18 mouse cellular contexts compared by ENCODE assay signal in the genomic region with DNA sequence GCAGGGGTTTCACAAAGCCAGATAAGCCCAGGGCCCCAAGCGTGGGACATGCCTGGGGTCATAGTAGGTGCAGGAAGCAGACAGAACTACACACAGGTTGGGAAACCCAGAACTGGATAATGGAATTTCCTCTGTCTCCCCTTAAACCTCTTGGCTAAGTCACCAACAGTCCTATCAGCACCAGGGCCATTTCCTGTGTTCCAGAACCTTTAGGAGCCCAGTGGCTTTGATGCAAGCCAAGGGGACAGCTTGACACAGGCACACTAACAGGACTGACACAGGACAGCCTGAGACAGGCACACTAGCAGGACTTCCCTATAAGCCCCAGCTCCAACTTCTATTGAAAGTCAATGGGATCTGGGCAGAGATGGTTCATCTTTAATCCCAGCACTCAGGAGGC.
"Had no signal": no experiment of that assay in that cellular context is flagged by ENCODE, and none has a peak within 500 bp of the region (broad histone marks: within the 10 kb centered on the region; RNA-seq: fewer than 3 reads in every experiment).

No protein-coding gene starts in this region.

- H3K36me3 ChIP-seq: midbrain, embryonic 10.5 days; midbrain, embryonic 12.5 days; neural tube, embryonic 13.5 days; neural tube, embryonic 15.5 days had no signal

- ATAC-seq: midbrain, embryonic 16.5 days had no signal

- H3K9me3 ChIP-seq: midbrain, embryonic 10.5 days; midbrain, embryonic 12.5 days; neural tube, embryonic 13.5 days; neural tube, embryonic 15.5 days had no signal

- H3K9ac ChIP-seq: lung, embryonic 14.5 days; midbrain, embryonic 12.5 days; neural tube, embryonic 13.5 days; neural tube, embryonic 15.5 days had no signal

- H3K27me3 ChIP-seq: neural tube, embryonic 13.5 days; neural tube, embryonic 15.5 days had no signal

- H3K27ac ChIP-seq: midbrain, embryonic 10.5 days; midbrain, embryonic 12.5 days; neural tube, embryonic 13.5 days; neural tube, embryonic 15.5 days had no signal

- H3K4me3 ChIP-seq: midbrain, embryonic 10.5 days; midbrain, embryonic 12.5 days; myocyte; neural tube, embryonic 13.5 days; neural tube, embryonic 15.5 days had no signal

- DNase-seq: lung, embryonic 14.5 days; lung, postnatal 10 days; lung, postnatal 4 days; midbrain, embryonic 14.5 days; retina, postnatal 1 day; right cerebral cortex, adult 18-20 months; right cerebral cortex, postnatal 25 days; right cerebral cortex, postnatal 4 days; spleen, adult 18-20 months; thymus, adult 18-20 months; thymus, postnatal 14 days; thymus, postnatal 36 days had no signal

- H3K4me1 ChIP-seq: midbrain, embryonic 12.5 days; neural tube, embryonic 13.5 days; neural tube, embryonic 15.5 days had no signal

- H3K4me2 ChIP-seq: lung, embryonic 14.5 days; midbrain, embryonic 12.5 days; neural tube, embryonic 13.5 days; neural tube, embryonic 15.5 days had no signal
